Mouse (Mus musculus) limb, embryonic 10.5 days (tissue): ENCODE results near the gene Rtn1. TPM values are rescaled to one million over a fixed set of nuclear protein-coding genes. Genes with fewer than 3 reads are reported as not detected.

Experiments
- DNase-seq: peaks from one replicate; pipeline ENCODE4 v3.0.0-alpha.2; 2017; ENCODE audit warnings: low spot score
- H3K27ac ChIP-seq: fragments of 300-500 bp; sonication (generic); 2 replicates; pipeline ENCODE4 v1.5.1; 2016; ENCODE audit warnings: mild to moderate bottlenecking
- H3K27me3 ChIP-seq: fragments of 300-500 bp; sonication (generic); 2 replicates; pipeline ENCODE4 v1.6.1; 2016; ENCODE audit warnings: low read depth, mild to moderate bottlenecking; ENCODE audit not compliant: poor library complexity, severe bottlenecking
- H3K36me3 ChIP-seq: fragments of 300-500 bp; sonication (generic); 2 replicates; pipeline ENCODE4 v1.6.1; 2016; ENCODE audit warnings: mild to moderate bottlenecking, moderate library complexity
- H3K4me1 ChIP-seq: fragments of 300-500 bp; sonication (generic); 2 replicates; pipeline ENCODE4 v1.6.1; 2016
- H3K4me3 ChIP-seq: fragments of 300-500 bp; sonication (generic); 2 replicates; pipeline ENCODE4 v1.5.1; 2016; ENCODE audit warnings: mild to moderate bottlenecking, moderate library complexity
- H3K9me3 ChIP-seq: fragments of 300-500 bp; sonication (generic); replicated peaks from 2 replicates; pipeline ENCODE4 v1.6.1; 2016; ENCODE audit warnings: mild to moderate bottlenecking
- WGBS: fragments of 180-500 bp; shearing (Covaris S2); methylation state at CpG from one replicate; pipeline ENCODE4 v1.1.7; 2016; 5-methylcytosine and 5-hydroxymethylcytosine counted together
- polyA plus RNA-seq: library from polyadenylated mRNA; unstranded; fragments of >200 nt; fragmentation: Nextera tagmentation; extraction: Ambion mirVana; gene quantifications from 2 replicates; pipeline ENCODE4 v1.2.1, GENCODE M21; 2016

Gene Rtn1
- polyA plus RNA-seq, 1 experiment from 2014 or later, result 8.3 TPM

DNA sequence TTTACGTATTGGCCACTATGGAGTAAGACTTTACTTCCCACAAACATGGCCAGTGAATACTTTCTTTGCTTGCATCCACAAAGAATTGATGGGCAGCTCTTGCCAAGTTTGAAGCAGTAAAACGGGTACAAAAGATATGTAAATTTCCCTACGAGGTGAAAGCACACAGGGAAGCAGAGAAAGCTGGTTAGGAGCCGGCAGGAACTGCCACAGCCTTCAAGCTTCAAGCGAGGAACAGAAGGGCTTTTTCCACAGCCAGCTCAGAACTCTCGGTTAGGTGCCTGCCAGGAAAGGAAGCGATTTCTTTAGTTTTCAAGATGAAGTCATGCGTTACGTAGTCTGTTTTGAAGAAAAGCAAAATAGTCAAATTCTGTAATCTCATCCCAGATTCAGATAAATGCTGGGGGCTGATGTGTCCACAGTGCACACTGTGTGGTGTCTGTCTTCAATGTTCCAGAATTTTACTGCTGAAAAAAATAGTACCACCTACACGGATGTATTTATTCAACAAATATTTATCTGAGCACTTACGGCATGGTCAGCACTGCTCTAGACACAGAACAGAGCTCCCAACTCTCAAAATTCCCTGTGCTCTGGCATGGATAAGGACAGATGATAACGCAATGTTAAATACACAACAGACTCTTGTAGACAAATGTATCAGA lies 169.5 kb downstream of the Rtn1 start:
- no peak overlapping the region for H3K4me3 ChIP-seq
- H3K27ac ChIP-seq, result no peak overlapping the region
- H3K36me3 ChIP-seq, result no peaks in the 10 kb centered on the region
- no peaks in the 10 kb centered on the region for H3K9me3 ChIP-seq
- peaks cover 48% of the 10 kb centered on the region for H3K27me3 ChIP-seq
- H3K4me1 ChIP-seq, result no peaks in the 10 kb centered on the region
- WGBS, result 65% methylated on average over 12 of the region's 12 CpGs
- no peak for DNase-seq

DNA sequence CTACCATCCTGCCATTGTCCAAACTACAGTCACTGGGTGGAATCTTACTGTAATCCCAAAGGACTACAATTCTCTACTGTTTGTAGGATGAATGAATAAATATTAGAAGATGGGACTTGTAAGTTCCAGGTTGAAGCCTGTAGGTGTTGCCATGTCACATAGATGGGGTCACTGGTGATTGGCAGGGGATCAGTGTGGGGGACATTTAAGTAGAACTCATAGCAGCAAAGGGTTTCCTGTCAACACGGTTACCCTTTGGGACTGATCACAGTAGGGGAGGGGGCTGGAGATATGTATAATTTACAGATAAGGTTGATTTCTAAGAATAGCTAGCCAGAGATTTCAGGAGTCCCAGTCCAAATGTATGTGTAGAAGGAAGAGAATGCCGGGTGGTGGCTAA lies 171.6 kb downstream of the Rtn1 start:
- peak overlapping the region; percentile 61; the same call in 1 of the 2 replicates for H3K4me3 ChIP-seq
- 82% methylated on average over 2 of the region's 2 CpGs for WGBS
- H3K27ac ChIP-seq, result no peak overlapping the region
- no peaks in the 10 kb centered on the region for H3K4me1 ChIP-seq
- no peak for DNase-seq
- H3K9me3 ChIP-seq, result no peaks in the 10 kb centered on the region
- no peaks in the 10 kb centered on the region for H3K36me3 ChIP-seq
- peaks cover 48% of the 10 kb centered on the region for H3K27me3 ChIP-seq

DNA sequence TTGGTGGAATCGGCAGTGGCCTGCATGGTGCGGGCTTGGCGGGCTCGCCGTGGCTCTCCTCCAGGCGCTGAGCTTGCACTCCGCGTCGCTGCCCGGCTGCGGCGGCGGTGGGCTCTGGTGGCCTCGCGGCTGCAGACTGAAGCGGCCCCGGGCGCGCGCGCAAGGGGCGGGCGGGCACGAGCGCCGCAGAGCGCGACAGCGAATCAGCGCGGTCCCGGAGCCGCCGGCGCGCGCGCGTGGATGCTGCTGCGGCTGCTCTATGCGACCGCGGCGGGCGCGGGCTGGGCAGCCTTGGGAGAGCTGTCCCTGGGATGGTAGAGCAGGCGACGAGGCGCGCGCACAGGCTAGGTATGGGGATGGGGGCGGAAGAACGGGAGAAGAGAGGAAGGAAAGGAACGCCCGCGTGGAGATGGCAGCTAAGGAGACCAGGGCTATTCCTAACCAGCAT lies 172.3 kb downstream of the Rtn1 start:
- Histone ChIP-seq H3K27me3 (peaks cover 48% of the 10 kb centered on the region), H3K4me3 (peak overlapping the region; percentile 61), H3K27ac (peak overlapping the region; percentile 78), H3K36me3 (no peaks in the 10 kb centered on the region), H3K9me3 (no peaks in the 10 kb centered on the region), H3K4me1 (no peaks in the 10 kb centered on the region)
- peak; percentile 83 for DNase-seq
- 1% methylated on average over 56 of the region's 56 CpGs for WGBS

DNA sequence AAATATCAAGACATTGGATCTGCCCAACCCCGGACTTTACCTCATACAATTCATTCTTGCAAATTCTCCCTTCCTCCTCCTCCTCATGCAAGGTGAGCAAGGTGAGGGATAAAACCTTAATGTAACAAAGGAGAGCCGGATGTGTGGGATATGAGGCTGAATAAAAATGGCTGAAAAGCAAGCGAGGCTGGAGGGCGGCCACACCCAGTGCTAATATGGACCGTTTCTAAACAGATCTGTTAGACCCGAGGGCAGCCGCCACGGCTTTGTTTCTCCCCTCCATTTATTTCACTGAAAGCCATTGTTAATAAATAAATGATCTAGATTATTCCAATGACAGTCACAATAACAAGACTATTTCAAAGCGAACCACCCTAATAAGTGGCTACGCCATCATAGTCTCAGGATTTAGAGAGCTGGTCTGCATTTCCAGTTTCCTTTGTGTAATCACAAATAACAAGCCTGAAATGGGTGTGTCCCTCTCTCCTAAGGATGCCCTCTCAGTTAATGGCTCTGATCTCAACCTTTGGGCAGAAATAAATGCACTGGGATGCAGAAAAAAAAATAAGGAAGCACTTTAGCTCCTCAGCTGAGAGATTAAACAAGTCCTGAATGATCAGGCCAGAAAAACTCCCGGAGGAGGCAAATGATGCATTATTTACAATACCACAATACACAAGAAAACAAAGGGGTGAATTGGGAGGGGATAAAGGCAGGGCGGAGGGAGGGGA lies 173.1 kb downstream of the Rtn1 start:
- Histone ChIP-seq H3K27me3 (peaks cover 48% of the 10 kb centered on the region), H3K9me3 (no peaks in the 10 kb centered on the region), H3K27ac (peak overlapping the region; percentile 78), H3K36me3 (no peaks in the 10 kb centered on the region), H3K4me1 (no peaks in the 10 kb centered on the region), H3K4me3 (peak overlapping the region; percentile 61)
- WGBS, result 68% methylated on average over 12 of the region's 12 CpGs
- no peak for DNase-seq

DNA sequence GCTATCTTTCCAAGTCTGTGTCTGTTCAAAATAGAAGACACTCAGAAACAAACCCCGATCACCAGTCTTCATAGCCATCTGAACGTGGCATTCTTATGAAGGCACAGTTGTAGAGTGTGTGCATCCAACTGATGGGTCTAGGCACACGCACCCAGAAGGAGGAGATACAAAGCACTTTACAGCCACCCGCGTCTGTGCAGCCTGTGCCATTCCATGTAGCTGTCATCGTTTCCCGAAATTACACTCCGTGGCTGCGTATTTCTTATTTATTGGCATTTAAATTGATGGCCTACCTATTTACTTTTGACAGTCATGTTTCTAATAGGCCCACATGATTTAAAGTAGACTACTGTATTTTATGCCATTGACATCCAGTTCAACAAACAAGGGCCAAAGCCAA lies 173.9 kb downstream of the Rtn1 start:
- Histone ChIP-seq H3K36me3 (no peaks in the 10 kb centered on the region), H3K27me3 (peaks cover 48% of the 10 kb centered on the region), H3K4me1 (no peaks in the 10 kb centered on the region), H3K9me3 (no peaks in the 10 kb centered on the region), H3K27ac (no peak overlapping the region), H3K4me3 (no peak overlapping the region)
- 93% methylated on average over 9 of the region's 9 CpGs for WGBS
- DNase-seq, result no peak

DNA sequence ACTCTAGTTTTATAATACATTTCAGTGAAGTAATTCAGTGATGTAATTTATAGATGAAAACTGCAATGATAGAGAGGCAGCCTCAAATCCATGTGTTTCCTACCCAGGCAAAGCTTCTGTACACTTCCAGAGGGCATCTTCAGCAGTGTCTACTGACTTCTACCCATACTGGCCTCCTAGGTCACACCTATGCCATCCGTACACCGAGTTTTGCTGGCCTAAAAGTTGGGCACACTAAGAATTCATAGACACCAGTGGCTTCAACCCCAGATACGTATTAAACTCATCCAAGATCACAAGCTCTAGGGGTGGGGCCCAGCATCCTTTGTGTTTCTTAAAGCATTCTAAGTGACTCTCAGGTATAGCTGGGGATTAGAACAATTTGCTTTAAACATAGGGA lies 174.7 kb downstream of the Rtn1 start:
- Histone ChIP-seq H3K27ac (no peak overlapping the region), H3K9me3 (no peaks in the 10 kb centered on the region), H3K27me3 (peaks cover 44% of the 10 kb centered on the region), H3K4me1 (no peaks in the 10 kb centered on the region), H3K4me3 (no peak overlapping the region), H3K36me3 (no peaks in the 10 kb centered on the region)
- 89% methylated on average over 3 of the region's 3 CpGs for whole genome bisulfite sequencing
- no peak for DNase-seq

DNA sequence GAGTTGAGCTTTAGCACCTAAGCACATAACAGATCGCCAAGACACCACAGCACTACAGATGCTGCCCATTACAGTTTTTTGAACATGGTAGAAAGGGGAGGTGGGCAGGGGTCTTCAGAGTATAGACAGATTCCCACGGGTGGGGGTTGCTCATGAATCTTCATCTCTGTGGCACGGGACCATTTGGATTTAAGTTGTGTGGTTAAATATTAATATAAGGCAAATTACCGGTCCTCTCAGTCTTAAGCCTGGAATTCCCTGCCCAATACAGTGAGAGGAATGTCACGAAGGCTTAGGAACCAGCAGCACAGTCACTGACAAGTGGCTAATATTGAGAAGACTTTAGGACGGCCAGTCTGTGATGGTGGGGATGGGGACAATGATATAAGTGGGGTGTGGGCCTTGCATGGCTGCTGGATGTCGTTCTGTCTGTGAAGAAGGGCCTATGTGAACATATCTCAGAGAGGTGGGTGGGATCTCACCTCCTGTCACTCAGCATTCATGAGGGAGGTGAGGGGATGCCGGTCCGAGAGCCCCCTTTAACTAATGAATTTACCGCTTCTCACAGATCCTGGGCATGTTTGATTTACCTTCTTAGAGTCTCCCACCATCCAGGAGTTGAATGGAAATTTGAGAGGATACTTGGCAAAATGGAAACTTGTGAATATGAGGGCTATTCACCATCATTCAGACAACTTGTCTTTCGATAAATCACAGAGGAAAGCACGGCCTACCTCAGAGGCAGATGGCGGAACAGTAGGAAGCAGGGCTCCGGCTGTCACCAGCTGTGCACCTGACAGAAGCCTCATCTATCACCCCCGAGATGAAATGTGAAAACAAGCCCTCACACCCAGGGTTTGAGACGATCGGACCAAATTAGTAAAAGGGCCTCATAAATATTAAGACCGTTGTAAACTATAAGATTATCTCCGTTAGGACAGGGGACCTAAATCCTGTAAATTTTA lies 175.7 kb downstream of the Rtn1 start:
- no peaks in the 10 kb centered on the region for H3K4me1 ChIP-seq
- no peaks in the 10 kb centered on the region for H3K9me3 ChIP-seq
- no peak overlapping the region for H3K27ac ChIP-seq
- no peaks in the 10 kb centered on the region for H3K36me3 ChIP-seq
- no peak for DNase-seq
- WGBS, result 85% methylated on average over 19 of the region's 19 CpGs
- H3K27me3 ChIP-seq, result peaks cover 33% of the 10 kb centered on the region
- no peak overlapping the region for H3K4me3 ChIP-seq

DNA sequence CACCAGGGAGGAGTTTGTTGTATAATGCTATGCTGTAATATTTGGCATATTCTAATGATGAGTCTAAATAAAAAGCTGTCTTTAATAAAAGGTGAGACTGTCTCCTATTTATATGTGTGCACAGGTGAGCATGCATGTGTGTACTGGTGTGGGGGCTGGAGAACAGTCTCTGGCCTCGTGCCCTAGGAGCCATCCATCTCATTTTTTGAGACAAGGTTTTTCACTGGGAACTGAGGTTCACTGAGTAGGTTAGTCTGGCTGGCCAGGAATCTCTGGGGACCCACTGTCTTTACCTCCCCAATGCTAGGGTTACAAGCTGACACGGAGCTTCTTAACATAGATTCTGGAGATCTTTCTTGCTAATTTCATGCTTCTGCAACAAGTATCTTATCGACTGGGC lies 176.7 kb downstream of the Rtn1 start:
- no peaks in the 10 kb centered on the region for H3K9me3 ChIP-seq
- no peaks in the 10 kb centered on the region for H3K4me1 ChIP-seq
- DNase-seq, result no peak
- WGBS, result 90% methylated on average over 3 of the region's 3 CpGs
- no peak overlapping the region for H3K4me3 ChIP-seq
- H3K27me3 ChIP-seq, result peaks cover 24% of the 10 kb centered on the region
- H3K27ac ChIP-seq, result no peak overlapping the region
- no peaks in the 10 kb centered on the region for H3K36me3 ChIP-seq

DNA sequence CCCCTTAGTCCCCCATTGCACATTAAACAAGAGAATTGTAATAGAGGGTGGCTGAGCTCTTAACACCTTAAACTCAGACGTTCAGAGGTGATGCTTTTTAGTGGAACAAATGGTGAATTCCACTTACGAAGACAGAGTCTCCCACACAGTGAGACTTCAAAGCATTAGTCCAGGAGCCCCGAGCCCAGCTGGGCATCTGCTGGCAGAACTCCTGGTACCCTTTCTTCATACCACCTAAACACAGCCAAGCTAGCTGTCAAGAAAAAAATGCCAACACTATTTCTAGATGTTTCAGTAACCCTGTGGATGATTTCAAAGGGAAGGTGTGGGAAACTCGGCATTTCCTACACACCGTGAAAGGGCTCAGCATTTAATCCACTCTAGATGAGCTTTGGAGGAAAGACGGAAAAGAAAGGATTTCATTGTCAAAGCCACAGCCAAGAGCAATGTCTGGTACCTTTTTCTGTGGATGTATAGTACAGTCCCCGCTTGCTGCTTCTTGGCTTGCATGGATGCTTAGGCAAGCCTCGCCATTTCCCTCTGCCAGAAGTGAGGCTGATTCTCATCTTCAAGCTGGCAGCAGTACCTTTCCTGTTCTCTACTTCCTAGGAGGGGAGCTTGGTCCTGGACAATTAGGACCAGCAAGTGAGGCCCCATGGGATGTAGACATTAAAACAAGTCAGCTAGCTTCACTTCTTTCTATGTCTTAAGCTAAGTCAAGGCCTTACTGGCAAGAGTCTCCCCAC lies 179.2 kb downstream of the Rtn1 start:
- Histone ChIP-seq H3K4me3 (no peak overlapping the region), H3K9me3 (no peaks in the 10 kb centered on the region), H3K27me3 (peaks cover under 1% of the 10 kb centered on the region; the same call in 1 of the 2 replicates), H3K36me3 (no peaks in the 10 kb centered on the region), H3K27ac (no peak overlapping the region), H3K4me1 (no peaks in the 10 kb centered on the region)
- no peak for DNase-seq
- 73% methylated on average over 8 of the region's 8 CpGs for WGBS

DNA sequence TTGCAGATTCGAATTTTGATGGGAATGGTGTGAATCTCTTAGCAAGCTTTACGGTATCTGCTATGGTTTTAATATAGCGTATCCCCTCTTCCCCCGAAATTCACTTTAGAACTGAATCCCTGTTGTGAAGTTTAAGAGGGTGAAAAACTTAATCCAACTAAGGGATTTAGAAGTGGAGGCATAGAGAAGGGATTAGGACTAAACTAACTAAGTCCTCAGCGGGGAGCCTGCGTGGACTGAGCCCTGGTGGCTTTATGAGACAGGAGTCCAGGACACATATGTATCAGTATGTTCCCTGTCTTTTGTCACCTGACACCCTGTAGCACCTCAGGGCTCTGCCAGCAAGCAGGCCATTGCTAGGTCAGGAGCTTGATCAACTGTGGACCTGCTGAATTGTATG lies 181.1 kb downstream of the Rtn1 start:
- H3K4me3 ChIP-seq, result no peak overlapping the region
- H3K36me3 ChIP-seq, result no peaks in the 10 kb centered on the region
- no peak for DNase-seq
- no peaks in the 10 kb centered on the region for H3K4me1 ChIP-seq
- no peaks in the 10 kb centered on the region for H3K27me3 ChIP-seq
- no peak overlapping the region for H3K27ac ChIP-seq
- 90% methylated on average over 6 of the region's 6 CpGs for WGBS
- no peaks in the 10 kb centered on the region for H3K9me3 ChIP-seq

DNA sequence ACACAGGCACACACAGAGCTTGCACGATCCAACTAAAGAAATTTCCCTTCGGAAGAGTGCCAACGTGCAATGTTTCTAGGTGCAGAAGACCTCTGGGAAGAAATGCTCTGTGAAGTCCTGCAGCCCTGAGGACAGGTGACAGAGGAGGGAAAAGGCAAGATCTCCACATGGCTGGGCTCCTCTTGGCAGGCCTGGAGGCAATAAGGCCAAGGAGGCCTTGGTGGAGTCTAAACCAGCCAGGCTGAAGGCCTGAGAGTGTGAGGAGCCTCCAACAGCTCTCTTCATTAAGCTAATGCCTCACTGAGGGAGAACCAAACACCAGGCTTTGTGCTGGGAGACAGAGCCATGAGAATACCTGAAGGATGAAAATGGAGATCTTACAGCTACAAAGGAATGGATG lies 183.5 kb downstream of the Rtn1 start:
- DNase-seq, result no peak
- Histone ChIP-seq H3K36me3 (no peaks in the 10 kb centered on the region), H3K27ac (no peak overlapping the region), H3K4me3 (no peak overlapping the region), H3K4me1 (no peaks in the 10 kb centered on the region), H3K27me3 (no peaks in the 10 kb centered on the region), H3K9me3 (no peaks in the 10 kb centered on the region)
- WGBS, result over 99% methylated on average over 3 of the region's 3 CpGs

DNA sequence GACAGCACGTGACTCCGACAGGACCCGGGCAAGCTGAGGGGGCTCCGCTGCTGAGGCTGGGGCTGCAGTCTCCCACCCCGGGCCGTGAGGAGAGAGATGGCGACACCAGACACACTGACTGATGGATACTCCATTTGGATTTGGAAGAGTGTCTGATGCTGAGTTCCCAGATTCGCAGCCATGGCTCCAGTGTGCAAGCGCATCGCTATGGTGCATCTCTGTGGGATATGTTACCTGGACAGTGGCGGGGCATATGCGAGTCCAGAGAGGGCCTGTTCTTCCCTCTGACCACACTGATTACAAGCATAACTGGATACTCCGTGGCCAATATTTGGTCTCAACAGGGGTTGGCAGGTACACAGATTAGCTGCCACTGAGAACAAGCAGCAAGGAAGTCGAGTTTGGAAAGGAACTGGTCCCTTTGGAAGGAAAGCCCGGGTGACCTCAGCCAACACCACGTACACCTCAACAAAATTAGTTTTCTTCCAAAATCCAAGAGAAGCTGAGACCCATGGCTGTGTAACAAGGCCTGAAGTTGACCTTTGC lies 185.2 kb downstream of the Rtn1 start:
- 95% methylated on average over 16 of the region's 16 CpGs for WGBS
- H3K36me3 ChIP-seq, result no peaks in the 10 kb centered on the region
- no peaks in the 10 kb centered on the region for H3K27me3 ChIP-seq
- no peak overlapping the region for H3K4me3 ChIP-seq
- peaks cover 3% of the 10 kb centered on the region; the same call in 1 of the 2 replicates for H3K4me1 ChIP-seq
- H3K9me3 ChIP-seq, result no peaks in the 10 kb centered on the region
- no peak for DNase-seq
- H3K27ac ChIP-seq, result no peak overlapping the region
